In the genomic region with DNA sequence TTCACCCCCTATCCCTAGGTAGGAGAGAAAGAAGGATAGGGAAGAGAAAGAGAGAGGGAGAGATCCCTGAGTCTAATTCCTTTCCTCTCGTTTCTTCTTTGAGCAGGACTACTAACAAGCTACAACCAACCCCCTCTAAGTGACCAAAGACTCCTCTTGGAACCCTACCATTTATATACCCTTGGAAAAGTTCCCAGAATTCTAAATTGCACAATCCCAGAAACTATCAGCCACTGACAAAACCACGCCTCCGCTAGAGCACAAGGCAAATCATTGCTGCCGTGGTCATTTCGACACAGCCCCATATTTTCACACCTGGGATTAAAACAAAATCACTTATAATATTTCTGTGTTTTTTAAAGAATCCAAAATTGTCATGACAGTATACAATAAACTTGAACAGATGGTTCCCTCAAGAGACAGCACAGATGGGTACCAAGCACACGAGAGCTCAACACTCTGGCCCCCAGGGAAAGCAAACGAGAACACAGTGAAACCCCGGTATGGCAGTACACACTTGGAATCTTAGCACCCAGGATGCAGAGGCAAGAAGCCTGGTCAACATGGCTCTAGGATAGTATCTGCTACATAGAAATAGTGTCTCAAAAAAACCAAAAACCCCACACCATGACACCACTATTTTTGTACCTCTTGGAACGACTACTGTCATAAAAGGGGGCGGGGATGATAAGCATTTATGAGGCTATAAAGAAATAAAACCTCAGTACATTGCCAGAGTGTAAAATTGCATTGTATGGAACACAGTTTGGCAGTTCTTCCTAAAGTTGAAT, we compare ENCODE assay signal across 10 mouse cellular contexts.
A peak's percentile ranks its signal among the peaks of the same experiment; 100 is the strongest.
DNase-seq lines count a peak whose midpoint lies in the region; ATAC-seq and TF ChIP-seq lines count a peak whose summit lies in the region.
"Had no signal": no experiment of that assay in that cellular context is flagged by ENCODE, and none has a peak within 500 bp of the region (broad histone marks: within the 10 kb centered on the region; RNA-seq: fewer than 3 reads in every experiment).

No protein-coding gene starts in this region.

- no peaks in the 10 kb centered on the region for H3K27me3 ChIP-seq in lung, embryonic 14.5 days (ENCODE audit: insufficient read depth, low read length)
- no peaks in the 10 kb centered on the region for H3K27me3 ChIP-seq in intestine, postnatal 0 days (replicated peaks; ENCODE audit: control insufficient read depth, insufficient read depth, low read length)
- H3K27me3 ChIP-seq in myocyte (ENCODE audit: control insufficient read depth, insufficient read depth, insufficient read length) = no peaks in the 10 kb centered on the region

- peak; percentile 84 for ATAC-seq in lung, embryonic 14.5 days (ENCODE audit: insufficient read depth)
- ATAC-seq in intestine, postnatal 0 days = peak; percentile 84
- ATAC-seq in megakaryocyte, adult 5-6 weeks (ENCODE audit: poor library complexity, severe bottlenecking) = no peak

- DNase-seq in frontal cortex, adult 2 months (ENCODE audit: extremely low spot score in 1 of 2, low spot score in 1 of 2) = peak; percentile 10 to 25
- DNase-seq in frontal cortex, postnatal 14 days (ENCODE audit: low spot score in 2 of 2) = no peak
- DNase-seq in lung, embryonic 14.5 days = peak; percentile 96
- no peak for DNase-seq in lung, postnatal 14 days
- no peak for DNase-seq in urinary bladder, postnatal 10 days (ENCODE audit: low spot score)
- DNase-seq: thymus, adult 18-20 months had no signal

- no peak for TF ChIP-seq POLR2A in myocyte (IDR thresholded peaks at IDR 0.05; ENCODE audit: insufficient read length, low read depth)

- no peak overlapping the region for H3K9ac ChIP-seq in lung, embryonic 14.5 days
- H3K9ac ChIP-seq in intestine, postnatal 0 days (ENCODE audit: low read depth, low read length) = no peak overlapping the region

- TF ChIP-seq CTCF in lung, embryonic 14.5 days (IDR thresholded peaks at IDR 0.05; ENCODE audit: low read depth) = no peak
- TF ChIP-seq CTCF in intestine, postnatal 0 days (IDR thresholded peaks at IDR 0.05; ENCODE audit: low read depth) = no peak

- no peaks in the 10 kb centered on the region for H3K79me2 ChIP-seq in myocyte (ENCODE audit: control insufficient read depth, insufficient read depth)

- H3K4me1 ChIP-seq in lung, embryonic 14.5 days (ENCODE audit: insufficient read depth) = peaks cover 3% of the 10 kb centered on the region; the same call in 1 of the 2 replicates
- no peaks in the 10 kb centered on the region; the same call in 1 of the 2 replicates for H3K4me1 ChIP-seq in intestine, postnatal 0 days (replicated peaks; ENCODE audit: control insufficient read depth, insufficient read depth, low read length)

- H3K4me3 ChIP-seq in lung, embryonic 14.5 days (ENCODE audit: low read depth, low read length) = no peak overlapping the region
- no peak overlapping the region for H3K4me3 ChIP-seq in intestine, postnatal 0 days (ENCODE audit: low read depth, low read length)
- H3K4me3 ChIP-seq in myocyte = no peak overlapping the region

- H3K4me2 ChIP-seq in lung, embryonic 14.5 days = no peak overlapping the region; the same call in 1 of the 2 replicates
- peak overlapping the region; percentile 32; the same call in 1 of the 2 replicates for H3K4me2 ChIP-seq in intestine, postnatal 0 days (replicated peaks; ENCODE audit: low read depth)
- H3K4me2 ChIP-seq in myocyte (ENCODE audit: low read depth) = peak overlapping the region; percentile 46
- H3K4me2 ChIP-seq: heart, embryonic 11.5 days had no signal

- WGBS in lung, embryonic 14.5 days = 44% methylated on average over 10 of the region's 10 CpGs
- WGBS in intestine, postnatal 0 days = 21% methylated on average over 10 of the region's 10 CpGs

- no peaks in the 10 kb centered on the region for H3K36me3 ChIP-seq in lung, embryonic 14.5 days (ENCODE audit: insufficient read depth)
- H3K36me3 ChIP-seq in intestine, postnatal 0 days (ENCODE audit: control insufficient read depth, insufficient read depth) = no peaks in the 10 kb centered on the region
- H3K36me3 ChIP-seq in myocyte (ENCODE audit: control insufficient read depth, insufficient read depth) = no peaks in the 10 kb centered on the region

- 0 out of 2 replicates have a peak overlapping the region, but pooled peaks have one; percentile 10 for H3K27ac ChIP-seq in lung, embryonic 14.5 days (ENCODE audit: low read depth)
- H3K27ac ChIP-seq in intestine, postnatal 0 days (ENCODE audit: low read depth, low read length) = 0 out of 2 replicates have a peak overlapping the region, but pooled peaks have one; percentile 16

- no peak overlapping the region for H3ac ChIP-seq in myocyte (ENCODE audit: control insufficient read depth, insufficient read length)

- H3K9me3 ChIP-seq in lung, embryonic 14.5 days (ENCODE audit: low read depth, low read length) = no peaks in the 10 kb centered on the region
- no peaks in the 10 kb centered on the region for H3K9me3 ChIP-seq in intestine, postnatal 0 days (ENCODE audit: control insufficient read depth)

TF ChIP-seq in myocyte, 11 proteins besides CTCF, POLR2A, EP300 and RAD21:
- TF ChIP-seq TCF12 (IDR thresholded peaks at IDR 0.05; ENCODE audit: insufficient read depth, poor library complexity, severe bottlenecking) = no peak
- no peak for TF ChIP-seq MYOG (IDR thresholded peaks at IDR 0.05; ENCODE audit: control insufficient read depth in 1 of 3, insufficient read depth in 1 of 3, insufficient read length in 2 of 3, low read depth in 2 of 3)
- no peak for TF ChIP-seq MYOD1 (IDR thresholded peaks at IDR 0.05; ENCODE audit: control insufficient read depth in 1 of 3, insufficient read length in 2 of 3, low read depth in 2 of 3)
- TF ChIP-seq CEBPB (IDR thresholded peaks at IDR 0.05; ENCODE audit: insufficient read depth, poor library complexity, severe bottlenecking) = peak; percentile 92
- no peak for TF ChIP-seq SRF (IDR thresholded peaks at IDR 0.05; ENCODE audit: control insufficient read depth, insufficient read length, low read depth)
- TF ChIP-seq POLR2AphosphoS2 (IDR thresholded peaks at IDR 0.05; ENCODE audit: insufficient read length, low read depth) = no peak

Comparison
In these comparisons a context has a peak if more than half of its experiments do, and no peak if none do; other contexts are left out.
1. DNase-seq: peak in frontal cortex, adult 2 months (2 of 2) and lung, embryonic 14.5 days (single experiment); none in frontal cortex, postnatal 14 days (0 of 2), lung, postnatal 14 days (single experiment) and urinary bladder, postnatal 10 days (single experiment).